Mouse (Mus musculus) forebrain, embryonic 11.5 days (tissue): ENCODE measurements around the gene Rbm4b. TPM values are rescaled to one million over a fixed set of nuclear protein-coding genes. Genes with fewer than 3 reads are reported as not detected.

Experiments
- ATAC-seq: fragments of 200-750 bp; cut with Nextera tagmentation; replicated peaks from 2 replicates; pipeline ENCODE4 v1.8.0; 2017; ENCODE audit warnings: moderate TSS enrichment; ENCODE audit not compliant: low FRiP score
- DNase-seq: peaks from one replicate; pipeline ENCODE4 v3.0.0-alpha.2; 2017; ENCODE audit warnings: low spot score
- H3K27ac ChIP-seq: fragments of 300-500 bp; sonication (generic); 2 replicates; pipeline ENCODE4 v1.5.1; 2014; ENCODE audit warnings: low read depth, low read length
- H3K27me3 ChIP-seq: fragments of 300-500 bp; sonication (generic); 2 replicates; pipeline ENCODE4 v1.6.1; 2014; ENCODE audit warnings: mild to moderate bottlenecking, low read length, mixed read lengths; ENCODE audit not compliant: control insufficient read depth, insufficient read depth
- H3K36me3 ChIP-seq: fragments of 300-500 bp; sonication (generic); 2 replicates; pipeline ENCODE4 v1.6.1; 2014; ENCODE audit warnings: mild to moderate bottlenecking, low read length, moderate library complexity, mixed read lengths; ENCODE audit not compliant: control insufficient read depth, insufficient read depth
- H3K4me1 ChIP-seq: fragments of 300-500 bp; sonication (generic); replicated peaks from 2 replicates; pipeline ENCODE4 v1.6.1; 2014; ENCODE audit warnings: low read length, mixed read lengths; ENCODE audit not compliant: control insufficient read depth, insufficient read depth
- H3K4me2 ChIP-seq: fragments of 300-500 bp; sonication (generic); 2 replicates; pipeline ENCODE4 v1.6.1; 2014; ENCODE audit warnings: low read depth, mild to moderate bottlenecking, low read length, moderate library complexity, mixed read lengths; ENCODE audit not compliant: severe bottlenecking
- H3K4me3 ChIP-seq: fragments of 300-500 bp; sonication (generic); 2 replicates; pipeline ENCODE4 v1.5.1; 2014; ENCODE audit warnings: low read depth, low read length
- H3K9ac ChIP-seq: fragments of 300-500 bp; sonication (generic); 2 replicates; pipeline ENCODE4 v1.6.1; 2014; ENCODE audit warnings: low read length
- H3K9me3 ChIP-seq: fragments of 300-500 bp; sonication (generic); 2 replicates; pipeline ENCODE4 v1.6.1; 2016; ENCODE audit warnings: low read length, mixed read lengths; ENCODE audit not compliant: control insufficient read depth
- WGBS: fragments of 180-500 bp; shearing (Covaris S2); extraction: QIAGEN DNeasy Blood & Tissue Kit; methylation state at CpG from one replicate; pipeline ENCODE4 v1.1.7; 2014; 5-methylcytosine and 5-hydroxymethylcytosine counted together
- polyA plus RNA-seq: library from polyadenylated mRNA; unstranded; fragments of >200 nt; fragmentation: Nextera tagmentation; extraction: Ambion mirVana; gene quantifications from 2 replicates; pipeline ENCODE4 v1.2.1, GENCODE M21; 2014

Gene Rbm4b
- polyA plus RNA-seq, 1 experiment from 2014 or later: 136 TPM

- Histone ChIP-seq H3K9ac (no peak overlapping the region), H3K27me3 (no peaks in the 10 kb centered on the region; the same call in 1 of the 2 replicates), H3K4me3 (no peak overlapping the region), H3K4me2 (no peak overlapping the region), H3K4me1 (peaks cover 8% of the 10 kb centered on the region; the same call in 1 of the 2 replicates), H3K9me3 (no peaks in the 10 kb centered on the region), H3K36me3 (no peaks in the 10 kb centered on the region), H3K27ac (no peak overlapping the region)
- 97% methylated on average over 2 of the region's 2 CpGs for WGBS
- ATAC-seq: no peak
- DNase-seq: peak; percentile 21
These were observed 39.0 kb upstream of the Rbm4b start for GRCm38 (mm10) chr19:4717281-4717680.

GRCm38 (mm10) chr19:4718716-4719115, 37.6 kb upstream of the Rbm4b start:
- Histone ChIP-seq H3K4me1 (peaks cover 6% of the 10 kb centered on the region; the same call in 1 of the 2 replicates), H3K4me2 (no peak overlapping the region), H3K4me3 (no peak overlapping the region), H3K36me3 (no peaks in the 10 kb centered on the region), H3K27me3 (no peaks in the 10 kb centered on the region), H3K9ac (no peak overlapping the region), H3K27ac (no peak overlapping the region), H3K9me3 (no peaks in the 10 kb centered on the region)
- 32% methylated on average over 12 of the region's 12 CpGs for WGBS
- ATAC-seq (no peak), DNase-seq (peak; percentile 47)

- no peaks in the 10 kb centered on the region for H3K9me3 ChIP-seq
- no peak overlapping the region for H3K4me3 ChIP-seq
- peak; percentile 55 for DNase-seq
- ATAC-seq: no peak
- 23% methylated on average over 5 of the region's 5 CpGs for WGBS
- H3K27ac ChIP-seq: no peak overlapping the region
- no peaks in the 10 kb centered on the region for H3K27me3 ChIP-seq
- H3K9ac ChIP-seq: no peak overlapping the region
- no peak overlapping the region for H3K4me2 ChIP-seq
- H3K4me1 ChIP-seq: peaks cover 6% of the 10 kb centered on the region; the same call in 1 of the 2 replicates
- H3K36me3 ChIP-seq: no peaks in the 10 kb centered on the region
These were observed 36.9 kb upstream of the Rbm4b start for GRCm38 (mm10) chr19:4719351-4719764.

GRCm38 (mm10) chr19:4720112-4720511, 36.2 kb upstream of the Rbm4b start:
- ATAC-seq (no peak), DNase-seq (no peak)
- no peak overlapping the region for H3K27ac ChIP-seq
- H3K4me1 ChIP-seq: peaks cover 6% of the 10 kb centered on the region; the same call in 1 of the 2 replicates
- no peaks in the 10 kb centered on the region for H3K27me3 ChIP-seq
- H3K36me3 ChIP-seq: no peaks in the 10 kb centered on the region
- H3K4me2 ChIP-seq: no peak overlapping the region
- 83% methylated on average over 15 of the region's 15 CpGs for WGBS
- H3K9me3 ChIP-seq: no peaks in the 10 kb centered on the region
- no peak overlapping the region for H3K4me3 ChIP-seq
- no peak overlapping the region for H3K9ac ChIP-seq

GRCm38 (mm10) chr19:4720671-4721244, 35.5 kb upstream of the Rbm4b start:
- no peak overlapping the region for H3K27ac ChIP-seq
- no peak overlapping the region for H3K4me2 ChIP-seq
- H3K4me3 ChIP-seq: no peak overlapping the region
- H3K4me1 ChIP-seq: peaks cover 6% of the 10 kb centered on the region; the same call in 1 of the 2 replicates
- WGBS: 23% methylated on average over 11 of the region's 11 CpGs
- H3K27me3 ChIP-seq: no peaks in the 10 kb centered on the region
- no peaks in the 10 kb centered on the region for H3K36me3 ChIP-seq
- no peaks in the 10 kb centered on the region for H3K9me3 ChIP-seq
- ATAC-seq (no peak), DNase-seq (no peak)
- no peak overlapping the region for H3K9ac ChIP-seq

- ATAC-seq (no peak), DNase-seq (no peak)
- H3K4me2 ChIP-seq: no peak overlapping the region
- H3K27ac ChIP-seq: no peak overlapping the region
- no peak overlapping the region for H3K4me3 ChIP-seq
- H3K27me3 ChIP-seq: no peaks in the 10 kb centered on the region
- peaks cover 2% of the 10 kb centered on the region for H3K36me3 ChIP-seq
- H3K4me1 ChIP-seq: no peaks in the 10 kb centered on the region
- WGBS: 96% methylated on average over 9 of the region's 9 CpGs
- H3K9ac ChIP-seq: no peak overlapping the region
- H3K9me3 ChIP-seq: no peaks in the 10 kb centered on the region
These were observed 27.1 kb upstream of the Rbm4b start for GRCm38 (mm10) chr19:4729186-4729585.

GRCm38 (mm10) chr19:4733052-4733451, 23.2 kb upstream of the Rbm4b start:
- Histone ChIP-seq H3K4me2 (no peak overlapping the region), H3K9ac (no peak overlapping the region), H3K27me3 (no peaks in the 10 kb centered on the region), H3K27ac (no peak overlapping the region), H3K36me3 (peaks cover 6% of the 10 kb centered on the region), H3K9me3 (no peaks in the 10 kb centered on the region), H3K4me1 (no peaks in the 10 kb centered on the region), H3K4me3 (no peak overlapping the region)
- WGBS: 89% methylated on average over 3 of the region's 3 CpGs
- DNase-seq: no peak
- ATAC-seq: no peak

GRCm38 (mm10) chr19:4737866-4738265, 18.4 kb upstream of the Rbm4b start:
- Histone ChIP-seq H3K4me1 (no peaks in the 10 kb centered on the region), H3K36me3 (peaks cover 6% of the 10 kb centered on the region)

GRCm38 (mm10) chr19:4739053-4739452, 17.2 kb upstream of the Rbm4b start:
- WGBS: 91% methylated on average over 11 of the region's 11 CpGs

More at GRCm38 (mm10) chr19:4737866-4738265, 18.4 kb upstream of the Rbm4b start:
- ATAC-seq (no peak), DNase-seq (no peak)
- Histone ChIP-seq H3K27me3 (no peaks in the 10 kb centered on the region), H3K9me3 (no peaks in the 10 kb centered on the region), H3K9ac (no peak overlapping the region), H3K27ac (no peak overlapping the region), H3K4me2 (no peak overlapping the region), H3K4me3 (no peak overlapping the region)
- WGBS: 86% methylated on average over 13 of the region's 13 CpGs

More at GRCm38 (mm10) chr19:4739053-4739452, 17.2 kb upstream of the Rbm4b start:
- H3K9me3 ChIP-seq: no peaks in the 10 kb centered on the region
- no peaks in the 10 kb centered on the region for H3K4me1 ChIP-seq
- peaks cover 5% of the 10 kb centered on the region for H3K36me3 ChIP-seq
- no peak overlapping the region for H3K27ac ChIP-seq
- H3K9ac ChIP-seq: no peak overlapping the region
- no peaks in the 10 kb centered on the region for H3K27me3 ChIP-seq
- H3K4me3 ChIP-seq: no peak overlapping the region
- DNase-seq (peak; percentile 32), ATAC-seq (no peak)
- H3K4me2 ChIP-seq: no peak overlapping the region
